Mouse (Mus musculus): ENCODE measurements around the gene Yif1b. TPM values are rescaled to one million over a fixed set of nuclear protein-coding genes. Genes with fewer than 3 reads are reported as not detected.

Yif1b gene
- polyA plus RNA-seq, 1 experiment from 2014 or later = 85.8 TPM

GRCm38 (mm10) chr7:29293131-29294065 lies 55.3 kb downstream of the Yif1b start:
- Histone ChIP-seq H3K36me3 (no peaks in the 10 kb centered on the region), H3K27me3 (replicated peaks) (no peaks in the 10 kb centered on the region), H3K9ac (no peak overlapping the region), H3K4me3 (replicated peaks) (no peak overlapping the region), H3K4me1 (peaks cover 49% of the 10 kb centered on the region), H3K9me3 (no peaks in the 10 kb centered on the region), H3K4me2 (peak overlapping the region; percentile 34), H3K27ac (peak overlapping the region; percentile 77)
- peak; percentile 8; the same call in 1 of the 2 replicates for ATAC-seq (ENCODE audit: insufficient read depth, low FRiP score, low read depth)
- 34% methylated on average over 19 of the region's 19 CpGs for WGBS

- no peak for ATAC-seq (ENCODE audit: insufficient read depth, low FRiP score, low read depth)
- Histone ChIP-seq H3K4me1 (peaks cover 41% of the 10 kb centered on the region), H3K27ac (no peak overlapping the region)
Observed at GRCm38 (mm10) chr7:29294111-29294761, 56.1 kb downstream of the Yif1b start.

GRCm38 (mm10) chr7:29295861-29296647 lies 57.9 kb downstream of the Yif1b start:
- H3K4me3 ChIP-seq (replicated peaks) = no peak overlapping the region
- H3K4me2 ChIP-seq = no peak overlapping the region
- no peak overlapping the region for H3K9ac ChIP-seq
- H3K4me1 ChIP-seq = peaks cover 27% of the 10 kb centered on the region
- H3K9me3 ChIP-seq = no peaks in the 10 kb centered on the region
- WGBS = 72% methylated on average over 24 of the region's 24 CpGs
- no peak for ATAC-seq (ENCODE audit: insufficient read depth, low FRiP score, low read depth)
- H3K36me3 ChIP-seq = no peaks in the 10 kb centered on the region
- no peaks in the 10 kb centered on the region for H3K27me3 ChIP-seq (replicated peaks)
- no peak overlapping the region for H3K27ac ChIP-seq

More at GRCm38 (mm10) chr7:29294111-29294761, 56.1 kb downstream of the Yif1b start:
- H3K27me3 ChIP-seq (replicated peaks) = no peaks in the 10 kb centered on the region
- no peak overlapping the region for H3K4me2 ChIP-seq
- H3K9me3 ChIP-seq = no peaks in the 10 kb centered on the region
- no peak overlapping the region for H3K4me3 ChIP-seq (replicated peaks)
- WGBS = 70% methylated on average over 13 of the region's 13 CpGs
- no peaks in the 10 kb centered on the region for H3K36me3 ChIP-seq
- no peak overlapping the region for H3K9ac ChIP-seq

- 0 out of 2 replicates have a peak overlapping the region, but pooled peaks have one; percentile 25 for H3K4me2 ChIP-seq
- WGBS = 7% methylated on average over 10 of the region's 10 CpGs
- ATAC-seq (ENCODE audit: insufficient read depth, low FRiP score, low read depth) = no peak
Observed at GRCm38 (mm10) chr7:29296998-29297397, 58.9 kb downstream of the Yif1b start.

More at GRCm38 (mm10) chr7:29296998-29297397, 58.9 kb downstream of the Yif1b start:
- no peaks in the 10 kb centered on the region for H3K36me3 ChIP-seq
- no peak overlapping the region for H3K4me3 ChIP-seq (replicated peaks)
- no peaks in the 10 kb centered on the region for H3K27me3 ChIP-seq (replicated peaks)
- peaks cover 20% of the 10 kb centered on the region for H3K4me1 ChIP-seq
- no peak overlapping the region for H3K9ac ChIP-seq
- no peak overlapping the region for H3K27ac ChIP-seq
- H3K9me3 ChIP-seq = no peaks in the 10 kb centered on the region

Other genes starting within 250 kb of the Yif1b start
- 0.30 and 0.76 TPM in 2 replicates for gene Ryr1, start 113.2 kb upstream of the Yif1b start, polyA plus RNA-seq (2015; fragmentation: Nextera tagmentation; extraction: Ambion mirVana)
- 0.75 and 0.76 TPM in 2 replicates for gene Rasgrp4, start 103.5 kb upstream of the Yif1b start, polyA plus RNA-seq (2015; fragmentation: Nextera tagmentation; extraction: Ambion mirVana)
- gene Fam98c, start 82.1 kb upstream of the Yif1b start, polyA plus RNA-seq (2015; fragmentation: Nextera tagmentation; extraction: Ambion mirVana) = 24.8 and 26.7 TPM in 2 replicates
- gene Ggn, start 68.1 kb upstream of the Yif1b start, polyA plus RNA-seq (2015; fragmentation: Nextera tagmentation; extraction: Ambion mirVana) = 0.42 and 0.66 TPM in 2 replicates
- gene Spred3, start 67.9 kb upstream of the Yif1b start, polyA plus RNA-seq (2015; fragmentation: Nextera tagmentation; extraction: Ambion mirVana) = 1.9 and 2.2 TPM in 2 replicates
- 225 and 237 TPM in 2 replicates for gene Psmd8, start 57.6 kb upstream of the Yif1b start, polyA plus RNA-seq (2015; fragmentation: Nextera tagmentation; extraction: Ambion mirVana)
- 0.60 and 1.2 TPM in 2 replicates for gene Catsperg1, start 24.3 kb upstream of the Yif1b start, polyA plus RNA-seq (2015; fragmentation: Nextera tagmentation; extraction: Ambion mirVana)
- 1.6 and 1.9 TPM in 2 replicates for gene Kcnk6, start 5.8 kb upstream of the Yif1b start, polyA plus RNA-seq (2015; fragmentation: Nextera tagmentation; extraction: Ambion mirVana)
- gene 2200002D01Rik, start 10.1 kb downstream of the Yif1b start, polyA plus RNA-seq (2015; fragmentation: Nextera tagmentation; extraction: Ambion mirVana) = 67.4 and 70.6 TPM in 2 replicates
- gene Spint2, start 43.6 kb downstream of the Yif1b start, polyA plus RNA-seq (2015; fragmentation: Nextera tagmentation; extraction: Ambion mirVana) = 525 and 574 TPM in 2 replicates
- 42.7 and 56.7 TPM in 2 replicates for gene Ppp1r14a, start 51.0 kb downstream of the Yif1b start, polyA plus RNA-seq (2015; fragmentation: Nextera tagmentation; extraction: Ambion mirVana)
- gene Dpf1, start 65.6 kb downstream of the Yif1b start, polyA plus RNA-seq (2015; fragmentation: Nextera tagmentation; extraction: Ambion mirVana) = 7.6 and 8.2 TPM in 2 replicates

All from stomach, embryonic 15.5 days (tissue).